Mouse (Mus musculus) kidney, postnatal 25 days (tissue): ENCODE data around the gene Eif5.

ENCODE experiments used
- DNase-seq, 2 experiments: peaks; one replicate each; pipeline ENCODE4 v3.0.0; 2021; ENCODE audit warnings: mixed read lengths in 2 of 2

Eif5 gene

GRCm38 (mm10) chr12:111565363-111565762 is 27.5 kb downstream of the Eif5 start:
- DNase-seq: no peak

GRCm38 (mm10) chr12:111568836-111569235 is 31.0 kb downstream of the Eif5 start:
- DNase-seq: peak; percentile 59 to 85

- DNase-seq: peak; percentile 76 to 88
These were observed 34.6 kb downstream of the Eif5 start for GRCm38 (mm10) chr12:111572406-111572805.

GRCm38 (mm10) chr12:111573315-111573714 is 35.5 kb downstream of the Eif5 start:
- DNase-seq: peak; percentile 78 to 88

GRCm38 (mm10) chr12:111574074-111574886 is 36.5 kb downstream of the Eif5 start, which contains the start of gene Mark3:
Gene Mark3 (plus strand): TSS chr12:111574523.
- DNase-seq: peak; percentile 97 to 99

- DNase-seq: peak; percentile 43 to 69
These were observed 37.3 kb downstream of the Eif5 start for GRCm38 (mm10) chr12:111574887-111575838.

- no peak for DNase-seq
These were observed 45.2 kb downstream of the Eif5 start for GRCm38 (mm10) chr12:111583058-111583457.

GRCm38 (mm10) chr12:111584401-111584800 is 46.6 kb downstream of the Eif5 start:
- no peak for DNase-seq

GRCm38 (mm10) chr12:111587252-111587651 is 49.4 kb downstream of the Eif5 start:
- DNase-seq: peak; percentile 27 to 46

- peak in 1 of 2 experiments; percentile 61 for DNase-seq
These were observed 54.7 kb downstream of the Eif5 start for GRCm38 (mm10) chr12:111592407-111593021.

- no peak for DNase-seq
These were observed 56.0 kb downstream of the Eif5 start for GRCm38 (mm10) chr12:111593775-111594174.
